Mouse (Mus musculus) forebrain, postnatal 0 days (tissue): ENCODE measurements at regions not wholly inside any gene's neighbourhood (a gene's known extent, or its start where the extent isn't known, plus 50 kb on each side); places are given as distances from the start of the nearest gene placed in this dataset.

ENCODE experiments used
- ATAC-seq: fragments of 200-750 bp; cut with Nextera tagmentation; 2 replicates; pipeline ENCODE4 v1.8.0; 2017; ENCODE audit warnings: mild to moderate bottlenecking, moderate library complexity
- DNase-seq: peaks from one replicate; pipeline ENCODE4 v3.0.0-alpha.2; 2015
- H3K27ac ChIP-seq: fragments of 300-500 bp; sonication (generic); 2 replicates; pipeline ENCODE4 v1.5.1; 2014; ENCODE audit warnings: low read depth, mild to moderate bottlenecking, antibody characterized with exemption, low read length, moderate library complexity, mixed read lengths
- H3K27me3 ChIP-seq: fragments of 300-500 bp; sonication (generic); 2 replicates; pipeline ENCODE4 v1.6.1; 2014; ENCODE audit warnings: mild to moderate bottlenecking, low read length, mixed read lengths; ENCODE audit not compliant: insufficient read depth
- H3K36me3 ChIP-seq: fragments of 300-500 bp; sonication (generic); 2 replicates; pipeline ENCODE4 v1.6.1; 2014; ENCODE audit warnings: mild to moderate bottlenecking, moderate library complexity; ENCODE audit not compliant: insufficient read depth
- H3K4me1 ChIP-seq: fragments of 300-500 bp; sonication (generic); 2 replicates; pipeline ENCODE4 v1.6.1; 2014; ENCODE audit warnings: antibody characterized with exemption; ENCODE audit not compliant: insufficient read depth
- H3K4me2 ChIP-seq: fragments of 300-500 bp; sonication (generic); 2 replicates; pipeline ENCODE4 v1.6.1; 2014; ENCODE audit warnings: low read depth, mild to moderate bottlenecking, moderate library complexity
- H3K4me3 ChIP-seq: fragments of 300-500 bp; sonication (generic); 2 replicates; pipeline ENCODE4 v1.5.1; 2014; ENCODE audit warnings: low read depth, low read length, mixed read lengths
- H3K9ac ChIP-seq: fragments of 300-500 bp; sonication (generic); 2 replicates; pipeline ENCODE4 v1.6.1; 2014; ENCODE audit warnings: mild to moderate bottlenecking
- H3K9me3 ChIP-seq: fragments of 300-500 bp; sonication (generic); 2 replicates; pipeline ENCODE4 v1.6.1; 2016; ENCODE audit warnings: low read length
- CTCF ChIP-seq: sonication (generic); IDR thresholded peaks from 2 replicates; pipeline ENCODE4 v1.5.1; 2016; ENCODE audit warnings: antibody characterized with exemption, control low read depth, low read depth
- WGBS: fragments of 180-500 bp; shearing (Covaris S2); extraction: QIAGEN DNeasy Blood & Tissue Kit; methylation state at CpG from one replicate; pipeline ENCODE4 v1.1.7; 2014; 5-methylcytosine and 5-hydroxymethylcytosine counted together

GRCm38 (mm10) chr15:87107701-87108100 lies 436.4 kb upstream of the Fam19a5 start:
- H3K27ac ChIP-seq: no peak overlapping the region
- no peak overlapping the region for H3K4me3 ChIP-seq
- no peaks in the 10 kb centered on the region for H3K4me1 ChIP-seq

GRCm38 (mm10) chr15:87108411-87108810 lies 435.7 kb upstream of the Fam19a5 start:
- DNase-seq: no peak
- no peak for TF ChIP-seq CTCF
- Histone ChIP-seq H3K9ac (no peak overlapping the region), H3K27ac (no peak overlapping the region), H3K4me3 (no peak overlapping the region), H3K27me3 (0 out of 2 replicates have a peak, but pooled peaks cover under 1% of the 10 kb centered on the region), H3K4me1 (no peaks in the 10 kb centered on the region), H3K4me2 (no peak overlapping the region), H3K36me3 (no peaks in the 10 kb centered on the region), H3K9me3 (no peaks in the 10 kb centered on the region)
- ATAC-seq: no peak
- WGBS: 74% methylated on average over 7 of the region's 7 CpGs

More at GRCm38 (mm10) chr15:87107701-87108100, 436.4 kb upstream of the Fam19a5 start:
- DNase-seq (no peak), ATAC-seq (no peak)
- 77% methylated on average over 4 of the region's 4 CpGs for WGBS
- H3K4me2 ChIP-seq: no peak overlapping the region
- H3K27me3 ChIP-seq: 0 out of 2 replicates have a peak, but pooled peaks cover 4% of the 10 kb centered on the region
- TF ChIP-seq CTCF: no peak
- H3K9me3 ChIP-seq: no peaks in the 10 kb centered on the region
- no peaks in the 10 kb centered on the region for H3K36me3 ChIP-seq
- no peak overlapping the region for H3K9ac ChIP-seq

- H3K4me1 ChIP-seq: no peaks in the 10 kb centered on the region
- H3K9ac ChIP-seq: no peak overlapping the region
- no peak overlapping the region for H3K4me2 ChIP-seq
- H3K27me3 ChIP-seq: no peaks in the 10 kb centered on the region
- no peaks in the 10 kb centered on the region for H3K9me3 ChIP-seq
- H3K36me3 ChIP-seq: no peaks in the 10 kb centered on the region
- H3K27ac ChIP-seq: no peak overlapping the region
- TF ChIP-seq CTCF: no peak
- 33% methylated on average over 4 of the region's 4 CpGs for WGBS
- no peak overlapping the region for H3K4me3 ChIP-seq
- no peak for DNase-seq
- ATAC-seq: no peak
Measured at GRCm38 (mm10) chr15:87122656-87123055, 421.4 kb upstream of the Fam19a5 start.

GRCm38 (mm10) chr15:87125427-87126148 lies 418.5 kb upstream of the Fam19a5 start:
- no peak overlapping the region for H3K9ac ChIP-seq
- no peak overlapping the region for H3K27ac ChIP-seq
- no peak for TF ChIP-seq CTCF
- DNase-seq: peak; percentile 69
- peak; percentile 58 for ATAC-seq
- H3K36me3 ChIP-seq: no peaks in the 10 kb centered on the region
- no peak overlapping the region for H3K4me2 ChIP-seq
- no peaks in the 10 kb centered on the region for H3K27me3 ChIP-seq
- H3K9me3 ChIP-seq: no peaks in the 10 kb centered on the region
- no peak overlapping the region for H3K4me3 ChIP-seq
- 55% methylated on average over 6 of the region's 6 CpGs for WGBS
- H3K4me1 ChIP-seq: no peaks in the 10 kb centered on the region

- no peaks in the 10 kb centered on the region for H3K9me3 ChIP-seq
- DNase-seq (no peak), ATAC-seq (peak; percentile 51; the same call in 1 of the 2 replicates)
- H3K4me2 ChIP-seq: no peak overlapping the region
- H3K4me3 ChIP-seq: no peak overlapping the region
- TF ChIP-seq CTCF: no peak
- H3K27me3 ChIP-seq: no peaks in the 10 kb centered on the region
- H3K9ac ChIP-seq: no peak overlapping the region
- no peaks in the 10 kb centered on the region for H3K36me3 ChIP-seq
- H3K4me1 ChIP-seq: no peaks in the 10 kb centered on the region
- H3K27ac ChIP-seq: no peak overlapping the region
Measured at GRCm38 (mm10) chr15:87138870-87139269, 405.2 kb upstream of the Fam19a5 start.

GRCm38 (mm10) chr15:87169136-87169535 lies 375.0 kb upstream of the Fam19a5 start:
- WGBS: 83% methylated on average over 5 of the region's 5 CpGs

GRCm38 (mm10) chr15:87170890-87171289 lies 373.2 kb upstream of the Fam19a5 start:
- no peak overlapping the region for H3K9ac ChIP-seq
- 95% methylated on average over 4 of the region's 4 CpGs for WGBS
- no peak for ATAC-seq

More at GRCm38 (mm10) chr15:87169136-87169535, 375.0 kb upstream of the Fam19a5 start:
- Histone ChIP-seq H3K27ac (no peak overlapping the region), H3K27me3 (no peaks in the 10 kb centered on the region), H3K9ac (no peak overlapping the region), H3K4me1 (no peaks in the 10 kb centered on the region), H3K36me3 (no peaks in the 10 kb centered on the region), H3K4me3 (no peak overlapping the region), H3K4me2 (no peak overlapping the region), H3K9me3 (no peaks in the 10 kb centered on the region)
- no peak for TF ChIP-seq CTCF
- no peak for DNase-seq
- no peak for ATAC-seq

More at GRCm38 (mm10) chr15:87170890-87171289, 373.2 kb upstream of the Fam19a5 start:
- Histone ChIP-seq H3K36me3 (no peaks in the 10 kb centered on the region), H3K9me3 (no peaks in the 10 kb centered on the region), H3K4me1 (no peaks in the 10 kb centered on the region), H3K27ac (no peak overlapping the region), H3K4me2 (no peak overlapping the region), H3K4me3 (no peak overlapping the region), H3K27me3 (no peaks in the 10 kb centered on the region)
- no peak for TF ChIP-seq CTCF
- no peak for DNase-seq
